Mouse (Mus musculus): ENCODE measurements around the gene Arhgap35.

DNA sequence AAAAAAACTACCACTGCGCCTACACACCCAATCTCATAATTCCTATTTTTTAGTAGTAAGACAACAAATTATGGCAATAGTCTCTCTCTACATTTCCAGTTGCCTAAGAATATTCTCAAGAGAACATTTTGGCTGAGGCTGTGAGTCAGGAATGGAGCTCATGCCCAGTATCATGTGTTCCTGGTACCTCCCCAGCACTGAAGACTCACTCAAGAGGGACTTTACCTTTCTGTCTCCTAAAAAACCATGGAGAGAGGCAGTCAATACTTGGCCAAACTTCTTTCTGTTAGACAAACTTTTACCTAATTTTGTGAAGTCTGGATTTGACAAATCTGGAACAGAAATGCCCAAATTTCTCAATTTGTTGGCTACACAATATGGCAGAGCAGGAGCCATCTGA, 6.7 kb downstream of the Arhgap35 start:
- TF ChIP-seq EP300 (IDR thresholded peaks at IDR 0.05; ENCODE audit: low read depth) = no peak
- TF ChIP-seq CTCF (IDR thresholded peaks at IDR 0.05; ENCODE audit: low read depth) = no peak
